Mouse (Mus musculus) liver, postnatal 0 days (tissue): ENCODE data around the gene Dbh.

Experiments
- CTCF ChIP-seq: sonication (generic); IDR thresholded peaks from 2 replicates; pipeline ENCODE4 v1.5.1; 2016; ENCODE audit warnings: antibody characterized with exemption, low read depth
- EP300 ChIP-seq: IDR thresholded peaks from 2 replicates; pipeline ENCODE4 v1.6.1; 2016; ENCODE audit warnings: antibody characterized with exemption, low read depth, mild to moderate bottlenecking

DNA sequence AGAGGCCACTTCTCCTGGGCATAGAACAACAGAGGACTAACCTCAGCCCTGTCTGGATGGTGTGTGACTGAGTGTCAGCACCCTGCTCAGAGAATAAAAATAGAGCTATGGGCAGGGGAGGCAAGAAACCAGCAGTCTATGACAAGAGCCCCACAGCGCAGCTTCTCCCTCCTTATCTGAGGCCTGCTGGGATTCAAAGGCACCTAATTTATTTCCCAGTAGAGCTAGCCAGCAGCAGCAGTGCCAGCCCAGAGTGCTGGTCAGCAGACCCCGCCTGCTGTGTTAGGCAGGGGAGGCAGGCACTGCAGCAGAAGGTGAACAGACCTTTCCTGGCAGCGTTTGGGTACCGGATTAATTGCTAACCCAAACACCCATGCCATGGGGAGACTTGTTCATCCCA lies 16.9 kb downstream of the Dbh start:
- TF ChIP-seq CTCF: no peak
- TF ChIP-seq EP300: no peak
